In genomic region chr14:31272164-31272563, GRCm38 (mm10) we compare ENCODE assay signal across 9 mouse cellular contexts. TPM values are rescaled to one million over a fixed set of nuclear protein-coding genes. Genes with fewer than 3 reads are reported as not detected.
A peak's percentile ranks its signal among the peaks of the same experiment; 100 is the strongest.
DNase-seq lines count a peak whose midpoint lies in the region; ATAC-seq lines count a peak whose summit lies in the region.
"Had no signal": no experiment of that assay in that cellular context is flagged by ENCODE, and none has a peak within 500 bp of the region (broad histone marks: within the 10 kb centered on the region; RNA-seq: fewer than 3 reads in every experiment).

No protein-coding gene starts in this region.

- H3K36me3 ChIP-seq in lung, embryonic 16.5 days (ENCODE audit: control insufficient read depth, insufficient read depth, low read length): no peaks in the 10 kb centered on the region
- H3K36me3 ChIP-seq: heart, embryonic 15.5 days had no signal

- H3K27me3 ChIP-seq in lung, embryonic 16.5 days (ENCODE audit: control insufficient read depth, insufficient read depth, low read depth, low read length): no peaks in the 10 kb centered on the region

- peaks cover 5% of the 10 kb centered on the region for H3K4me1 ChIP-seq in lung, embryonic 16.5 days (replicated peaks; ENCODE audit: control insufficient read depth, insufficient read depth, low read length)

- no peaks in the 10 kb centered on the region for H3K9me3 ChIP-seq in lung, embryonic 16.5 days (ENCODE audit: control insufficient read depth, low read length)
- H3K9me3 ChIP-seq: heart, embryonic 15.5 days had no signal

- H3K4me2 ChIP-seq in lung, embryonic 16.5 days (ENCODE audit: low read depth, low read length): no peak overlapping the region
- H3K4me2 ChIP-seq: heart, embryonic 15.5 days had no signal

- H3K27ac ChIP-seq in lung, embryonic 16.5 days (ENCODE audit: low read length): no peak overlapping the region
- H3K27ac ChIP-seq: heart, embryonic 15.5 days had no signal

- WGBS in lung, embryonic 16.5 days: 20% methylated on average over 7 of the region's 7 CpGs

- no peak overlapping the region for H3K9ac ChIP-seq in lung, embryonic 16.5 days (ENCODE audit: low read length)
- H3K9ac ChIP-seq: heart, embryonic 15.5 days had no signal

- no peak overlapping the region for H3K4me3 ChIP-seq in lung, embryonic 16.5 days (ENCODE audit: low read length)
- H3K4me3 ChIP-seq: heart, embryonic 15.5 days had no signal

- peak; percentile 72 for DNase-seq in CD4-positive helper T cell, adult 2 months (ENCODE audit: low read depth, low spot score)
- DNase-seq in NIH3T3 (ENCODE audit: low read depth): peak; percentile 85
- DNase-seq in cerebellum, adult 9-10 months: peak; percentile 76
- peak; percentile 86 for DNase-seq in gastrocnemius, postnatal 10 days
- DNase-seq in layer of hippocampus, adult 18-20 months (ENCODE audit: low spot score in 2 of 2): peak; percentile 61 to 89
- DNase-seq in right cerebral cortex, adult 2 months (ENCODE audit: low spot score in 2 of 2): peak; percentile 85 to 86
- DNase-seq in urinary bladder, adult 2 months (ENCODE audit: low spot score): peak; percentile 49

- ATAC-seq in lung, embryonic 16.5 days (ENCODE audit: low read depth): peak; percentile 53

RNA-seq across cellular contexts. Expression of gene Bap1, which starts 20.9 kb away (rescaled TPM):
- total RNA-seq in gastrocnemius, postnatal 10 days (2021): 10 to 100 TPM; 40.1 to 44.6 TPM
- 100 to 1,000 TPM; 137 to 140 TPM for total RNA-seq in layer of hippocampus, adult 18-20 months (2021)
- polyA plus RNA-seq in lung, embryonic 16.5 days (2015; fragmentation: Nextera tagmentation; extraction: Ambion mirVana): 79.8 and 82.2 TPM in 2 replicates
- 41.8 and 43.2 TPM in 2 replicates for polyA plus RNA-seq in urinary bladder, adult 2 months (2012; rRNA removed)

RNA-seq across cellular contexts. Expression of gene Phf7, which starts 21.0 kb away (rescaled TPM):
- 1 to 10 TPM; 6.2 to 6.7 TPM for total RNA-seq in gastrocnemius, postnatal 10 days (2021)
- total RNA-seq in layer of hippocampus, adult 18-20 months (2021): 1 to 10 TPM; 3.7 to 3.8 TPM
- polyA plus RNA-seq in lung, embryonic 16.5 days (2015; fragmentation: Nextera tagmentation; extraction: Ambion mirVana): 13.5 TPM in 2 replicates
- 8.9 and 9.0 TPM in 2 replicates for polyA plus RNA-seq in urinary bladder, adult 2 months (2012; rRNA removed)

RNA-seq across cellular contexts. Expression of gene Dnah1, which starts 51.5 kb away (rescaled TPM):
- under 1 TPM; 0.33 to 0.43 TPM for total RNA-seq in gastrocnemius, postnatal 10 days (2021)
- 1 to 10 TPM; 3.7 to 4.9 TPM for total RNA-seq in layer of hippocampus, adult 18-20 months (2021)
- 2.5 and 2.7 TPM in 2 replicates for polyA plus RNA-seq in lung, embryonic 16.5 days (2015; fragmentation: Nextera tagmentation; extraction: Ambion mirVana)
- 2.3 and 2.4 TPM in 2 replicates for polyA plus RNA-seq in urinary bladder, adult 2 months (2012; rRNA removed)

RNA-seq across cellular contexts. Expression of gene Sema3g, which starts 54.5 kb away (rescaled TPM):
- total RNA-seq in gastrocnemius, postnatal 10 days (2021): 1 to 10 TPM; 7.5 to 8.7 TPM
- 1 to 10 TPM; 5.2 to 5.7 TPM for total RNA-seq in layer of hippocampus, adult 18-20 months (2021)
- 2.3 and 2.7 TPM in 2 replicates for polyA plus RNA-seq in lung, embryonic 16.5 days (2015; fragmentation: Nextera tagmentation; extraction: Ambion mirVana)
- polyA plus RNA-seq in urinary bladder, adult 2 months (2012; rRNA removed): 3.6 and 5.9 TPM in 2 replicates

RNA-seq across cellular contexts. Expression of gene Nisch, which starts 55.4 kb away (rescaled TPM):
- total RNA-seq in gastrocnemius, postnatal 10 days (2021): 100 to 1,000 TPM; 133 to 183 TPM
- total RNA-seq in layer of hippocampus, adult 18-20 months (2021): 100 to 1,000 TPM; 434 to 437 TPM
- polyA plus RNA-seq in lung, embryonic 16.5 days (2015; fragmentation: Nextera tagmentation; extraction: Ambion mirVana): 377 and 397 TPM in 2 replicates
- 211 and 293 TPM in 2 replicates for polyA plus RNA-seq in urinary bladder, adult 2 months (2012; rRNA removed)
